Mouse (Mus musculus): ENCODE data around the gene Gm12184.
A peak's percentile ranks its signal among the peaks of the same experiment; 100 is the strongest.
"Not testable (repeated sequence)": the region's sequence is repeated elsewhere in the genome, so short reads cannot be mapped to it uniquely, and the experiment has no call there.

Gene Gm12184

GRCm38 (mm10) chr11:48846881-48847280 is 20.4 kb upstream of the Gm12184 start:
- DNase-seq (ENCODE audit: low read depth, low spot score), result no peak

- not testable (repeated sequence) for DNase-seq (ENCODE audit: low read depth, low spot score)
Observed at GRCm38 (mm10) chr11:48846362-48846761, 19.9 kb upstream of the Gm12184 start.

- DNase-seq (ENCODE audit: low read depth, low spot score), result no peak
Observed at GRCm38 (mm10) chr11:48845244-48845815, 18.9 kb upstream of the Gm12184 start.

GRCm38 (mm10) chr11:48844309-48844708 is 17.9 kb upstream of the Gm12184 start:
- DNase-seq (ENCODE audit: low read depth, low spot score), result no peak

- no peak for DNase-seq (ENCODE audit: low read depth, low spot score)
Observed at GRCm38 (mm10) chr11:48843202-48843601, 16.7 kb upstream of the Gm12184 start.

GRCm38 (mm10) chr11:48842378-48842792 is 15.9 kb upstream of the Gm12184 start:
- DNase-seq (ENCODE audit: low read depth, low spot score), result no peak

- DNase-seq (ENCODE audit: low read depth, low spot score), result no peak
Observed at GRCm38 (mm10) chr11:48841213-48841612, 14.8 kb upstream of the Gm12184 start.

GRCm38 (mm10) chr11:48840805-48841204 is 14.3 kb upstream of the Gm12184 start:
- no peak for DNase-seq (ENCODE audit: low read depth, low spot score)

- DNase-seq (ENCODE audit: low read depth, low spot score), result no peak
Observed at GRCm38 (mm10) chr11:48838879-48839680, 12.6 kb upstream of the Gm12184 start.

GRCm38 (mm10) chr11:48838181-48838797 is 11.8 kb upstream of the Gm12184 start:
- no peak for DNase-seq (ENCODE audit: low read depth, low spot score)

- DNase-seq (ENCODE audit: low read depth, low spot score), result no peak
Observed at GRCm38 (mm10) chr11:48837310-48838180, 11.1 kb upstream of the Gm12184 start.

GRCm38 (mm10) chr11:48836990-48837309 is 10.5 kb upstream of the Gm12184 start:
- no peak for DNase-seq (ENCODE audit: low read depth, low spot score)

GRCm38 (mm10) chr11:48835923-48836322 is 9.5 kb upstream of the Gm12184 start:
- DNase-seq (ENCODE audit: low read depth, low spot score), result no peak

GRCm38 (mm10) chr11:48833731-48834639 is 7.5 kb upstream of the Gm12184 start:
- peak; percentile 85 for DNase-seq (ENCODE audit: low read depth, low spot score)

GRCm38 (mm10) chr11:48833078-48833730 is 6.7 kb upstream of the Gm12184 start:
- no peak for DNase-seq (ENCODE audit: low read depth, low spot score)

- no peak for DNase-seq (ENCODE audit: low read depth, low spot score)
Observed at GRCm38 (mm10) chr11:48831273-48831672, 4.8 kb upstream of the Gm12184 start.

GRCm38 (mm10) chr11:48830279-48830678 is 3.8 kb upstream of the Gm12184 start:
- DNase-seq (ENCODE audit: low read depth, low spot score), result no peak

- no peak for DNase-seq (ENCODE audit: low read depth, low spot score)
Observed at GRCm38 (mm10) chr11:48827926-48828325, 1.5 kb upstream of the Gm12184 start.

GRCm38 (mm10) chr11:48826752-48827096 is 269 bp upstream of the Gm12184 start:
- DNase-seq (ENCODE audit: low read depth, low spot score), result no peak

GRCm38 (mm10) chr11:48824311-48824830 is 2.1 kb downstream of the Gm12184 start:
- DNase-seq (ENCODE audit: low read depth, low spot score), result no peak
